9 mouse cellular contexts compared by ENCODE assay signal in the genomic region with DNA sequence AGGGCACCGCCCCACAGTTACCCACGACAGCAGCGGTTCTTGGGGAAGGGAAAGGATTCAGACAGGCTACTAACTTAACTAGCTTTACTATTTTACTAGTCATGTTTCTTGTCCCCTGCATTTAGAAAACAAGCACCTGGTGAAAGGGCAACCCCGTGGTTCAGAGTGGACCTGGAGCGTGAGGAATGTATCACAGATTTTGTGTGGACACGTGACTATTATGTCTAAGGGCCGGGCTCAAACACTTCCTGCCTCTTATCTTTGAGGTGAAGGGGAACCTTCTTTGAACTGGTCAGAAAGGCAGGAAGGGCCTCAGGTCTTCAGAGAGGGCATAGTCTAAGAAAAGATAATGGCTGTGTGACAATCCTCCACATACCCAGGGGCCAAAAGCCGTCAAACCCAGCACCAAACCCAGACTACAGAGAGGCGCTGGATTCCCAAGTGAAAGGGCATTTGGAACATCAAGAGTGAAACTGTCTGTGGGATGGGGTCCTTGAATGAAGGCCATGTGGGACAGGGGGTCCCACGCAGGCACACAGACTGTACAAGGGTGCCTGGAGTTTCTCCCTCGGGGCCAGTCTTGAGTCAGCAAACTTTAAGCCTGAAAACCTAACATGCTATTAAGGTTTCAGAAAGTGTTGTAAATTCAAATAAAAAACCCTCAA. TPM values are rescaled to one million over a fixed set of nuclear protein-coding genes. Genes with fewer than 3 reads are reported as not detected.
DNase-seq lines count a peak whose midpoint lies in the region; ATAC-seq and TF ChIP-seq lines count a peak whose summit lies in the region.
"Had no signal": no experiment of that assay in that cellular context is flagged by ENCODE, and none has a peak within 500 bp of the region (broad histone marks: within the 10 kb centered on the region; RNA-seq: fewer than 3 reads in every experiment).

No protein-coding gene starts in this region.

- H3K36me3 ChIP-seq in kidney, postnatal 0 days (ENCODE audit: insufficient read depth, low read length): no peaks in the 10 kb centered on the region
- no peaks in the 10 kb centered on the region for H3K36me3 ChIP-seq in embryonic facial prominence, embryonic 13.5 days
- H3K36me3 ChIP-seq in hindbrain, embryonic 15.5 days: no peaks in the 10 kb centered on the region

- H3K9me3 ChIP-seq in kidney, postnatal 0 days (replicated peaks; ENCODE audit: low read length): no peaks in the 10 kb centered on the region
- no peaks in the 10 kb centered on the region for H3K9me3 ChIP-seq in embryonic facial prominence, embryonic 13.5 days
- H3K9me3 ChIP-seq in hindbrain, embryonic 15.5 days: no peaks in the 10 kb centered on the region

- 0 out of 2 replicates have a peak overlapping the region, but pooled peaks have one; percentile 85 for H3K9ac ChIP-seq in kidney, postnatal 0 days (ENCODE audit: low read depth, low read length)
- H3K9ac ChIP-seq in embryonic facial prominence, embryonic 13.5 days: peak overlapping the region; percentile 96
- H3K9ac ChIP-seq in hindbrain, embryonic 15.5 days: no peak overlapping the region

- peaks cover 27% of the 10 kb centered on the region for H3K4me1 ChIP-seq in kidney, postnatal 0 days (replicated peaks; ENCODE audit: insufficient read depth, low read length)
- H3K4me1 ChIP-seq in embryonic facial prominence, embryonic 13.5 days: peaks cover 78% of the 10 kb centered on the region
- peaks cover 54% of the 10 kb centered on the region for H3K4me1 ChIP-seq in hindbrain, embryonic 15.5 days (replicated peaks)

- no peak overlapping the region for H3K27ac ChIP-seq in kidney, postnatal 0 days
- H3K27ac ChIP-seq in embryonic facial prominence, embryonic 13.5 days: peak overlapping the region; percentile 98; the same call in 1 of the 2 replicates
- H3K27ac ChIP-seq in hindbrain, embryonic 15.5 days (replicated peaks): 0 out of 2 replicates have a peak overlapping the region, but pooled peaks have one; percentile 9

- ATAC-seq in kidney, postnatal 0 days (replicated peaks; ENCODE audit: low FRiP score, low read depth): no peak
- ATAC-seq in embryonic facial prominence, embryonic 13.5 days (ENCODE audit: insufficient number of reproducible peaks, insufficient read depth, low FRiP score, low TSS enrichment, low read depth): no peak
- no peak for ATAC-seq in hindbrain, embryonic 15.5 days (ENCODE audit: low FRiP score, low read depth)

- no peak overlapping the region for H3K4me3 ChIP-seq in kidney, postnatal 0 days (replicated peaks; ENCODE audit: low read depth, low read length)
- peak overlapping the region; percentile 81 for H3K4me3 ChIP-seq in embryonic facial prominence, embryonic 13.5 days
- H3K4me3 ChIP-seq in hindbrain, embryonic 15.5 days: peak overlapping the region; percentile 66

- H3K27me3 ChIP-seq in kidney, postnatal 0 days (ENCODE audit: insufficient read depth, low read length): no peaks in the 10 kb centered on the region
- H3K27me3 ChIP-seq in embryonic facial prominence, embryonic 13.5 days: no peaks in the 10 kb centered on the region
- H3K27me3 ChIP-seq in hindbrain, embryonic 15.5 days: peaks cover 13% of the 10 kb centered on the region

- H3K4me2 ChIP-seq in kidney, postnatal 0 days (ENCODE audit: low read length): peak overlapping the region; percentile 97
- peak overlapping the region; percentile 93 for H3K4me2 ChIP-seq in embryonic facial prominence, embryonic 13.5 days
- H3K4me2 ChIP-seq in hindbrain, embryonic 15.5 days: peak overlapping the region; percentile 96

- TF ChIP-seq CTCF in kidney, postnatal 0 days (IDR thresholded peaks at IDR 0.05; ENCODE audit: low read depth): no peak

- DNase-seq in kidney, postnatal 0 days (ENCODE audit: low spot score): no peak
- DNase-seq in kidney, adult 18-20 months: no peak
- peak; percentile 34 to 49 for DNase-seq in natural killer cell, adult 2 months (ENCODE audit: low spot score in 2 of 2)
- no peak for DNase-seq in right cerebral cortex, postnatal 10 days (ENCODE audit: low spot score in 2 of 2)
- DNase-seq in gastrocnemius, postnatal 4 days (ENCODE audit: low spot score in 2 of 2): no peak
- no peak for DNase-seq in layer of hippocampus, postnatal 36 days
- DNase-seq: cerebellum, adult 9-10 months had no signal

- WGBS in kidney, postnatal 0 days: 48% methylated on average over 11 of the region's 11 CpGs
- 34% methylated on average over 11 of the region's 11 CpGs for WGBS in embryonic facial prominence, embryonic 13.5 days
- 68% methylated on average over 11 of the region's 11 CpGs for WGBS in hindbrain, embryonic 15.5 days

RNA-seq across cellular contexts. Expression of a gene that starts 2.6 kb away (rescaled TPM):
- polyA plus RNA-seq in kidney, postnatal 0 days (2015; fragmentation: Nextera tagmentation; extraction: Ambion mirVana): 43.6 and 45.1 TPM in 2 replicates
- polyA plus RNA-seq in embryonic facial prominence, embryonic 13.5 days (2015; fragmentation: Nextera tagmentation; extraction: Ambion mirVana): 127 and 143 TPM in 2 replicates
- polyA plus RNA-seq in hindbrain, embryonic 15.5 days (2015; fragmentation: Nextera tagmentation; extraction: Ambion mirVana): 106 and 113 TPM in 2 replicates
- total RNA-seq in gastrocnemius, postnatal 4 days (2021): 10 to 100 TPM; 66.2 to 68.9 TPM
- total RNA-seq in layer of hippocampus, postnatal 36 days (2021): 100 to 1,000 TPM; 110 to 111 TPM

Comparison
In these comparisons a context has a peak if more than half of its experiments do, and no peak if none do; other contexts are left out.
1. DNase-seq: peak in natural killer cell, adult 2 months (2 of 2); none in kidney, postnatal 0 days (single experiment), kidney, adult 18-20 months (single experiment), right cerebral cortex, postnatal 10 days (0 of 2), gastrocnemius, postnatal 4 days (0 of 2) and layer of hippocampus, postnatal 36 days (0 of 2).
2. Peak in every context shown above with its lines, with median percentiles within 50 percentile points of each other: H3K4me2 ChIP-seq.